ENCODE assay signal across 8 mouse cellular contexts in genomic region chr9:25400647-25401335, GRCm38 (mm10).
DNase-seq lines count a peak whose midpoint lies in the region; ATAC-seq and TF ChIP-seq lines count a peak whose summit lies in the region.

No protein-coding gene starts in this region.

- no peaks in the 10 kb centered on the region for H3K27me3 ChIP-seq in embryonic facial prominence, embryonic 15.5 days
- no peaks in the 10 kb centered on the region for H3K27me3 ChIP-seq in hindbrain, embryonic 14.5 days (ENCODE audit: control insufficient read depth, insufficient read depth, low read length)
- H3K27me3 ChIP-seq in limb, embryonic 15.5 days: no peaks in the 10 kb centered on the region
- no peaks in the 10 kb centered on the region for H3K27me3 ChIP-seq in myocyte (ENCODE audit: control insufficient read depth, insufficient read depth, insufficient read length)

- no peak overlapping the region for H3K4me2 ChIP-seq in embryonic facial prominence, embryonic 15.5 days (replicated peaks)
- H3K4me2 ChIP-seq in hindbrain, embryonic 14.5 days (replicated peaks): no peak overlapping the region
- H3K4me2 ChIP-seq in limb, embryonic 15.5 days: no peak overlapping the region
- peak overlapping the region; percentile 58 for H3K4me2 ChIP-seq in myocyte (ENCODE audit: low read depth)

- H3K79me2 ChIP-seq in myocyte (ENCODE audit: control insufficient read depth, insufficient read depth): no peaks in the 10 kb centered on the region

- no peak overlapping the region for H3K4me3 ChIP-seq in embryonic facial prominence, embryonic 15.5 days (replicated peaks)
- H3K4me3 ChIP-seq in hindbrain, embryonic 14.5 days (replicated peaks; ENCODE audit: low read length): no peak overlapping the region
- H3K4me3 ChIP-seq in limb, embryonic 15.5 days: no peak overlapping the region
- no peak overlapping the region for H3K4me3 ChIP-seq in myocyte

- DNase-seq in urinary bladder, postnatal 14 days (ENCODE audit: low spot score): peak; percentile 14
- DNase-seq in urinary bladder, postnatal 10 days (ENCODE audit: low spot score): no peak
- DNase-seq in hindbrain, embryonic 14.5 days (ENCODE audit: low spot score): no peak
- no peak for DNase-seq in B cell, adult 2 months
- DNase-seq in urinary bladder, postnatal 25 days (ENCODE audit: low spot score): no peak

- no peaks in the 10 kb centered on the region for H3K36me3 ChIP-seq in embryonic facial prominence, embryonic 15.5 days
- no peaks in the 10 kb centered on the region for H3K36me3 ChIP-seq in hindbrain, embryonic 14.5 days (replicated peaks; ENCODE audit: control insufficient read depth, insufficient read depth)
- H3K36me3 ChIP-seq in limb, embryonic 15.5 days: no peaks in the 10 kb centered on the region
- H3K36me3 ChIP-seq in myocyte (ENCODE audit: control insufficient read depth, insufficient read depth): no peaks in the 10 kb centered on the region

- peak; percentile 60; the same call in 1 of the 2 replicates for ATAC-seq in embryonic facial prominence, embryonic 15.5 days (ENCODE audit: insufficient number of reproducible peaks, low FRiP score, low TSS enrichment, low read depth)
- peak; percentile 60 for ATAC-seq in hindbrain, embryonic 14.5 days (ENCODE audit: low FRiP score)
- 0 out of 2 replicates have a peak, but pooled peaks have one; percentile 24 for ATAC-seq in limb, embryonic 15.5 days (ENCODE audit: insufficient number of reproducible peaks, low FRiP score, low TSS enrichment, low read depth)

- WGBS in embryonic facial prominence, embryonic 15.5 days: 31% methylated on average over 9 of the region's 9 CpGs
- 33% methylated on average over 9 of the region's 9 CpGs for WGBS in hindbrain, embryonic 14.5 days
- 32% methylated on average over 9 of the region's 9 CpGs for WGBS in limb, embryonic 15.5 days

- H3K9me3 ChIP-seq in embryonic facial prominence, embryonic 15.5 days (replicated peaks): no peaks in the 10 kb centered on the region
- no peaks in the 10 kb centered on the region for H3K9me3 ChIP-seq in hindbrain, embryonic 14.5 days (ENCODE audit: control insufficient read depth, low read length)
- H3K9me3 ChIP-seq in limb, embryonic 15.5 days: no peaks in the 10 kb centered on the region

- no peak for TF ChIP-seq POLR2A in myocyte (IDR thresholded peaks at IDR 0.05; ENCODE audit: insufficient read length, low read depth)

- peaks cover 4% of the 10 kb centered on the region; the same call in 1 of the 2 replicates for H3K4me1 ChIP-seq in embryonic facial prominence, embryonic 15.5 days
- H3K4me1 ChIP-seq in hindbrain, embryonic 14.5 days (replicated peaks; ENCODE audit: control insufficient read depth, insufficient read depth, low read length): no peaks in the 10 kb centered on the region
- peaks cover 3% of the 10 kb centered on the region; the same call in 1 of the 2 replicates for H3K4me1 ChIP-seq in limb, embryonic 15.5 days

- no peak overlapping the region for H3ac ChIP-seq in myocyte (ENCODE audit: control insufficient read depth, insufficient read length)

- no peak overlapping the region for H3K27ac ChIP-seq in embryonic facial prominence, embryonic 15.5 days (replicated peaks)
- H3K27ac ChIP-seq in hindbrain, embryonic 14.5 days: no peak overlapping the region
- no peak overlapping the region for H3K27ac ChIP-seq in limb, embryonic 15.5 days

- no peak overlapping the region for H3K9ac ChIP-seq in embryonic facial prominence, embryonic 15.5 days
- H3K9ac ChIP-seq in hindbrain, embryonic 14.5 days: no peak overlapping the region
- no peak overlapping the region for H3K9ac ChIP-seq in limb, embryonic 15.5 days

TF ChIP-seq in myocyte, 11 proteins besides CTCF, POLR2A, EP300 and RAD21:
- no peak for TF ChIP-seq USF1 (IDR thresholded peaks at IDR 0.05; ENCODE audit: low read depth)
- TF ChIP-seq MYOD1 (IDR thresholded peaks at IDR 0.05; ENCODE audit: control insufficient read depth in 1 of 3, insufficient read length in 2 of 3, low read depth in 2 of 3): peak in 1 of 3 experiments; percentile 16
- peak in 1 of 3 experiments; percentile 42 for TF ChIP-seq MYOG (IDR thresholded peaks at IDR 0.05; ENCODE audit: control insufficient read depth in 1 of 3, insufficient read depth in 1 of 3, insufficient read length in 2 of 3, low read depth in 2 of 3)
